Mouse (Mus musculus): ENCODE data around the gene Snrpe. TPM values are rescaled to one million over a fixed set of nuclear protein-coding genes. Genes with fewer than 3 reads are reported as not detected.

The Snrpe gene
- total RNA-seq, 2 experiments from 2014 or later = 66.6 to 72.0 TPM

Other genes with a start within 250 kb of the Snrpe start
- 1 to 10 TPM; 1.2 to 1.4 TPM for gene Etnk2, start 246.7 kb downstream of the Snrpe start, total RNA-seq (2021)
- 1 to 10 TPM; 7.2 TPM for gene Sox13, start 185.9 kb downstream of the Snrpe start, total RNA-seq (2021)
- 10 to 100 TPM in 1 of 2 experiments, 1 to 10 TPM in 1; 7.9 to 11.5 TPM for gene Zbed6, start 50.6 kb upstream of the Snrpe start, total RNA-seq (2021)
- 10 to 100 TPM; 28.2 to 29.1 TPM for gene Gm38394, start 51.0 kb upstream of the Snrpe start, total RNA-seq (2021)
- gene Lax1, start 79.8 kb upstream of the Snrpe start, total RNA-seq (2021) = not detected
- gene Atp2b4, start 190.8 kb upstream of the Snrpe start, total RNA-seq (2021) = 10 to 100 TPM; 67.8 to 72.1 TPM

Data from layer of hippocampus, postnatal 36 days (tissue).